Mouse (Mus musculus) kidney, adult 9 months (tissue): ENCODE data around the gene Retsat.

Source experiments
- DNase-seq: peaks from one replicate; pipeline ENCODE4 v3.0.0; 2022

The Retsat gene

DNA sequence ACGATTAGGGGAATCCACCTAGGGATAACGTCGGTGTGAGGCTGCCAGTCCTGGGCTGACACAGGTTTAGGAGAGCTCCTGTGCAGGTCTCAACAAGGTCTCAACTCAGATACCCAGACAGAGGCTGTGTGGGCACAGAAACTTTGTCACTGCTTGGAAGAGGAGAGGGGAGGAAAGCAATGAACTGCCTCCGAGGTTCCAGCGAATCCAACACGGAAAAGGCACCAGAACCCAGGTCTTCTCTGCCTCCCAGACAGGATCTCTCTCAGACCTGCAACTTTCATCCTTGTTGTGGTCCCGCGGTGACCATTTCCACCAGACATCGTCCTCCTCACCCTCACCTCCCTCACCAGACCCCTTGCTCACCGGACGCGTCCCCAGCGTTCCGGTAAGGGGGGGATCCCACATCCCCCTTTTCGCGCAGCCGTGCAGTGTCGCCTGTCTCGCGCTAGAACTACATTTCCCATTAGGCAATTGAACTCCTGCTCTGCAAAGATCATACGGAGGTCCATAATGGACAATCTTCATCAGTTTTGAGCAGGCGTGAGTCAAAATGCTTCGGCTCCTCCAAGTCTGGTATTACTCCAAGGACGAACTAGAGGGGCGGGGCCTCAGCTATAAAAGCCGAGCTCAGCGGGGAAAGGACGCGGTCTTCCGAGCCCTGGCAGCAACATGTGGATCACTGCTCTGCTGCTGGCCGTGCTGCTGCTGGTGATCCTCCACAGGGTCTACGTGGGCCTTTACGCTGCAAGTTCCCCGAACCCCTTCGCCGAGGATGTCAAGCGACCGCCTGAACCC is at the start of gene Retsat, which contains the start of gene Elmod3:
TSS of gene Retsat (plus strand) at position 520 of the 798 bp plus-strand sequence.
TSS of gene Elmod3 (minus strand) at position 458 of the 798 bp plus-strand sequence.
- peak; percentile 98 for DNase-seq

DNA sequence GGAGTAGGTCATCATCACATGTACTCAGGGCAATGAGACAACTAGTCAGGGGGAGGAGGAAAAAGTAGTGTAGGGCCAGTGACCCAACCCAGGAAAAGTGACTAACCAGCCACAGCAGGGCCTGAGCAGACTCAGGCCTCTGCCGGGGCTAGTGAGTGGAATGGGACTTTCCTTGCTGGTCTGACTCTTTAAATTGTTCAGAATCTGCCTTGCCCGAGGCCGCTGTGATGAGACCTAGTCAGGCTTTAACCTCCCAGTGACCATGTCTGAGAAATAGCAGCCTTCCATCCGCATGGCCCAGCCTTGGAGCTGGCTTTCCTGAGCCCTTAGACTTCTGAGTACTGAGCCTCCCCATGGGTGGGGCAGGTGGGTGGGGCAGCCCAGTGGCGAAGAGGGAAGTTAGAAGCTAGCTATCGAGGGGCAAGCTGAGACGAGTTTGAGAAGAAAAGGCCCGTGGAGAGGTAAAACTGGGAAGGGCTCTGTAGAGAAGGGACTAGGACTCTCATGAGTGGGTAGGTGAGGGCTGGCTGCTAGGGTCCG is 49.2 kb upstream of the Retsat start:
- DNase-seq: no peak

GRCm38 (mm10) chr6:72550025-72550424 is 48.2 kb upstream of the Retsat start:
- no peak for DNase-seq

- no peak for DNase-seq
Observed at GRCm38 (mm10) chr6:72550503-72551100, 47.7 kb upstream of the Retsat start.

DNA sequence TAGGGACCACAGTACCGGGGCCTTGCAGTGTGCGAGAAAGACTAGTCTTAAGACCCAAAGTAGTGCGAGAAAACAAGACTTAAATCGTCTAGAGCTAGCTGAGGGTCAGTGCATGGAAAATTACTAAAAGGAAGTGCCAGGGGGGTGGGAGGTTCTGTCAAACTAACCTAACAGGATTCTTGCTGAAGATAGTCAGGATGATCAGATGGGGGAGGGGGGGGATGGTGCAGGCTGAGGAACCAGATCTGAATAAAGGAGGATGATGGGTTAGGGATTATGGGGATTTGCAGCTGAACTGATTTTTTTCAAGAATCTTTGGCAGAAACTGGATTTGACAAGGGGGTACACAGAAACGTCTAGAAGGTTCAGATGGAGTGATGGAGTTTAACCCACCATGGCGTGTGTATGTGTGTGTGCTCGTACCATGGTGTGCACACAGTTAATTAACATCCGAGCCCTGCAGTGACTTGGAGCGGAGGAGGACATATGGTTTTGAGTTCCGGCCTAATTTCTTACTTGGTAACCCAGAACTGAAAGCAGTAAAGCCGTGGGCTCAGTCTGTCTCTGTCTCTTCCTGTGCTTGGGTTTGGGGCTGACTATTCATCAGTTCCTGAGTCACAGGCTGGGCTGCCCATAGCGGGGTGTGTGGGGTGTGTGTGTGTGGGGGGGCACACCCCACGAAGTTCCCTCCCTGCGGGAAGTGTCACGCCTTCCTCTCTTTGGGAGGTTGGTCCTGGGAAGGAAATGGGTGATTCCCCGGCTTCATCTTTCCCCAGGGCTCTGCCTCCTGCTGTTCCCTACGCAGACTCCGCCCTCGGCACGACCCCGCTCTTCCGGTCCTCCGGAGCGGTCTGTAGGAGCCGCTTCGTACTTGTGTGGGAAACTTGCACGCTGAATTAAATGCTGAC is 45.9 kb upstream of the Retsat start:
- peak; percentile 69 for DNase-seq

DNA sequence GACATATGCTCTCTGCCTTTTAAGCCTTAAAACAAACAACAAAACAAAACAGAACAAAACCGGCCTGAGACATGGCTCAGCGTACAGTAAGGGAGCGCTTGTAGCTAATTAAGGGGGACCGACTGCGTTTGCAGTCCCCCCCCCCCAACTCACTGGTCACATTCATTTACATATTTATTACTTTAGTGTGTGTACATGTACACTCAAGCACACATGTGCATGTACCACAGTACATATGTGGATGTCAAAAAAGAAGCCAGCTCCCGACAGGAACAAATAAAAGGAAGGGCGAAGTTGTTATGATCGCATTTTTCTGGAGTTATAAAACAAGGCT is 45.2 kb upstream of the Retsat start:
- no peak for DNase-seq

DNA sequence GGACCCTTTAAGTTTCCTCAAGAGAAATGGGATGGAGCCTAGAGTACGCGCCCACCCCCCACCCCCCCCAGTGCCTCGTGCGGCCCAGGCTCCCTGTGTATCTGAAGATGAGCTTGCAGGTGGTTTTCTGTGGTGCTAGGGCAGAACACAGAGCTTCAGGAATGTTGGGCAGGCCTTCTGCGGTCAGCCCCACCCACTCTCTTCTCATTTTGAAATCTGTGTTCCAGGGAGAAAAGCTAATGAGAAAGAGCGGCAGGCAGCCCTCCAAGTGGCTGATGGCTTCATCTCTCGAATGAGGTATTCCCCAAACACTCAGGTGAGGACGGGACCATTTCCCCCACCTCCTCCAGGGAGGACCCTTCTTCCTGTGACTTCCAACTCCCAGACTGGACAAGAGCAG is 37.5 kb upstream of the Retsat start:
- DNase-seq: no peak

DNA sequence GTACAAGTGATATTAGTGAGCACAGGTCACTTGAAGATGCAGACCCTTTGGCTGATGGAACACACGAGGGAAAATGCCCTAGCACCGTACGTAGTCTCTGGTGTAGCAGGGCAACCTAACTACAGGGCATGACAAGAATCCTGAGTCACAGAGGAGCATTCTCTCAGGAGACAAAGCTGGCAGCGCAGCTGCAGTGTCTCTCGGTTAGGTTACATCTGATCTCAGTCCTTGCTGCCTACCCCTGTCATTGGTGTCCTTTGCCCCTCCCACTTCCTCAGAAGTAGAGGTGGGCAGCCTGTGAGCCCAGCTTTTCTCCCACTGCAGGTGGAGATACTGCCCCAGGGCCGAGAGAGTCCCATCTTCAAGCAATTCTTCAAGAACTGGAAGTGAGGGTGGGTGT is 35.8 kb upstream of the Retsat start:
- DNase-seq: no peak

GRCm38 (mm10) chr6:72562894-72563293 is 35.4 kb upstream of the Retsat start:
- peak; percentile 50 for DNase-seq

GRCm38 (mm10) chr6:72565506-72565905 is 32.8 kb upstream of the Retsat start:
- no peak for DNase-seq

DNA sequence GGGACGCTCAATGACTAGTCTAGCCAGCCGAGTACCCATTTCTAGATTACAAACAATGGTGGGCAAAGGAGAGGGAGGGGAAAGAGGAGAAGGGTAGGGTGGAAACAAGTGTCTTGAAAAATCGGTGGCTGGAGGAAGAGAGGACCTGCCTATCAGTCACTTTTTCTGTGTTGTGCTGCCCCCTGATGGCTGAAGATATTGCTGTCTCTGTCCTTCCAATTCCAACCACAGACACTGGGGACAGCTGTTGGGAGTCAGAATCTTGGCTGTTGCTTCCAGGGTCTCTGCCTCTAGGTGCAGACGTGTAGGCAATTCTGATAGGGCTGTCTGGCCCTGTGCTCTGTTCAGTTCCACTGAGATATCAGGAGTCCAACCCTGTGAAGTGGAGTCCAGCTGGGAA is 32.2 kb upstream of the Retsat start:
- peak; percentile 94 for DNase-seq

DNA sequence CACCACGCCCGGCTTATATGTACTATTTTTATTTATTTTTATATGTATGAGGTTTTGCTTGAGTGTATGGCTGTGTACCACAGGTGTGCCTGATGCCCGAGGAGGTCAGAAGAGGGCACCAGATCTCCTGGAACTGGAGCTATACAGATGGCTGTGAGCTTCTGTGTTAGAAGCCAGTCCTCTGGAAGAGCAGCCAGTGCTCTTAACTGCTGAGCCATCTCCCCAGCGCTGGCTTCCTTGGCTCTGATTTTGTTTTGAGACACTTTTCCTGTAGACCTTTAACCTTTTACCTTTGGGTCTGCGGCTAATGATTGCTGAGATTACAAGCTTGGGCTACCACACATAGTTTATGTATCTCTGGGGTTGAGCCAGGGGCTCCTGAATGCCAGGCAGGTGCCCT is 30.8 kb upstream of the Retsat start:
- DNase-seq: peak; percentile 88

- no peak for DNase-seq
Observed at GRCm38 (mm10) chr6:72568736-72569135, 29.5 kb upstream of the Retsat start.

DNA sequence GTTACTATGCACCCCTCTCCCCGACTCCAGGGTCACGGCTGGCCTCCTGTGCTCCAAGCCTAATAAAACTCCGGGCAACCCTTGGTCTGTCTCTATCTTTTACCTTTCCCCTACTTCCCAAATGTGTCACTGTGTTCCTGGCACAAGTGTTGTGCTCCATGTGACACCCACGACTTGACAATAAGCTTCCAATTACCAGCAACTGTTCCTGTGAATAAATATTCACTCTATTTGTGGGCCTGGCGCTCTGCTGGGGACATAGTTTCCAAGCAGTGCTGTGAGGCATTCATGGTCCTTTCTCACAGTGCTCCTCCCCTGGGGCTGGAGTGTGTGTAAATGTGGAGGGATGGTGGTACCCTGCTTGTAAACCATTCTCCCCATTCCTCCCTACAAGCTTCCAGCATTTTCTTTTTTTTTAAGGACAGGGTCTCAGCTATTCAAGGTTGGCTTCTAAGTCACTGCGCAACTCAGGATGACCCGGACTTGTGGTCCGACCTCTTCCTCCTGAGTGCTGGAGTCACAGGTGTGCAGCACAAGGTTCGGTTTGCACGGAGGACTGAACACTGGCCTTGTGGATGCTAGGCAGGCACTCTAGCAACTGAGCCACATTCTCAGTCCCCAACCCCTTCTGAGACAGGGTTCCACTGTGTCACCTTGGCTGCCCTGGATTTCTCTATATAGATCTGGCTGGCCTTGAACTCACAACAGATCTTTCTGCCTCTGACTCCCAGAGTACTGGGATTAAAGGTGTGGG is 27.5 kb upstream of the Retsat start:
- peak; percentile 33 for DNase-seq

- DNase-seq: no peak
Observed at GRCm38 (mm10) chr6:72571826-72572225, 26.4 kb upstream of the Retsat start.

DNA sequence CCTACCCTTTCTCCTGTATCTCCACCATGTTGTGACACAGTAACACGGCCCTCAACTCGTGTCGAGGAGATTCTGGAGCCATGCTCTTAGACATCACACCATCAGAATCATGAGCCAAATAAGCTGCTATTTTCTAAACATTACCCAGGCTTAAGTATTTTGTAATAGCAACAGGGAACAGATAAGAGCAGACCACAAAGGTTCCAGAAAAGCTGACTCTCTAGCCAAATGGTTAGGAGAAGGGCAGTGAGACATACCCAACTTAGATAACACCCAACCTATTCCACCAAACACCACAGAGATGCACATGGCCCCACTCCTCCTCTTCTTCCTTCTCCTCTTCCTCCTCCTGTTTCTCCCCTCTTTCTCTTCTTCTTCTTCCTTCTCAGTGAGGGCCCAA is 22.2 kb upstream of the Retsat start:
- no peak for DNase-seq

GRCm38 (mm10) chr6:72581625-72582382 is 16.5 kb upstream of the Retsat start:
- DNase-seq: peak; percentile 54

DNA sequence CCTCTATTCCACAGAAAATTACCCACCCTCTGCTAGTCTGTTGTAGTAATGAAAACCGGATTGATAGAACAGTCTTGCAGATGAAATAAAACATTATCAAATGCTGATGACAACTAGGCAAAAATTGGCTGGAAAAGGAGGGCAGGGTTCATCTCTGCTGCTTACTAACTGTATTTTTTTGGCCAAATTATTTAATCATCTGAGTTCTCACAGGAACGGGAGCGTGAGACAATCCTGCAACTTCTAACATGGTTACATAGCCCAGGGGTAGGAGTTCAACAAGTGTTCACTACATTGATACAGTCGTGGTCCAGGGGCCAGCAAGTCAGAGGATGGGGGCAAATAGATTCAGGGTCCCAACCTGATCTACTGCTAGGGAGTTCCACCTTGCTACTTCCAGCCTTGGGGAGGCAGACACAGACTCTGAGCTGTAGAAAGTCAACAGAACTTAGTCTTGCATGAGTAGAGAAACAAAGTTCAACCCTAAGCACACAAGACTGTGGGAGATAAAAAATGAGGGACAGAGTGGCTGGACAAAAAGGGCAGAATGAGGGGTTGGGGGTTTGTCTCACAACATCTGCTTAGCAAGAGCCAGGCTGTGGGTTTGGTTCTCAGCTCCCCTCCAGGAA is 14.9 kb upstream of the Retsat start:
- peak; percentile 79 for DNase-seq

GRCm38 (mm10) chr6:72584154-72584553 is 14.1 kb upstream of the Retsat start:
- DNase-seq: peak; percentile 83

- DNase-seq: no peak
Observed at GRCm38 (mm10) chr6:72586701-72587100, 11.6 kb upstream of the Retsat start.

- no peak for DNase-seq
Observed at GRCm38 (mm10) chr6:72588307-72588706, 10.0 kb upstream of the Retsat start.
